Comparison of ENCODE assay signal across 14 mouse cellular contexts in genomic region chr9:84106438-84106837, GRCm38 (mm10).
"Had no signal": no experiment of that assay in that cellular context is flagged by ENCODE, and none has a peak within 500 bp of the region (broad histone marks: within the 10 kb centered on the region; RNA-seq: fewer than 3 reads in every experiment).

No protein-coding gene starts in this region.

- ATAC-seq: liver, embryonic 12.5 days; midbrain, embryonic 15.5 days had no signal

- H3K4me2 ChIP-seq: liver, embryonic 12.5 days; midbrain, embryonic 12.5 days; midbrain, embryonic 15.5 days; stomach, embryonic 15.5 days had no signal

- H3K27me3 ChIP-seq: liver, embryonic 12.5 days; midbrain, embryonic 12.5 days; midbrain, embryonic 15.5 days; neural tube, embryonic 12.5 days; stomach, embryonic 15.5 days had no signal

- H3K9ac ChIP-seq: liver, embryonic 12.5 days; liver, embryonic 14.5 days; midbrain, embryonic 12.5 days; midbrain, embryonic 15.5 days; neural tube, embryonic 12.5 days; stomach, embryonic 15.5 days had no signal

- H3K36me3 ChIP-seq: liver, embryonic 12.5 days; midbrain, embryonic 10.5 days; midbrain, embryonic 12.5 days; midbrain, embryonic 15.5 days; neural tube, embryonic 12.5 days; stomach, embryonic 15.5 days had no signal

- H3K9me3 ChIP-seq: liver, embryonic 12.5 days; midbrain, embryonic 10.5 days; midbrain, embryonic 12.5 days; midbrain, embryonic 15.5 days; neural tube, embryonic 12.5 days; stomach, embryonic 15.5 days had no signal

- H3K4me3 ChIP-seq: liver, embryonic 12.5 days; midbrain, embryonic 10.5 days; midbrain, embryonic 12.5 days; midbrain, embryonic 15.5 days; neural tube, embryonic 12.5 days; stomach, embryonic 15.5 days had no signal

- DNase-seq: lung, adult 18-20 months; lung, postnatal 36 days; right cerebral cortex, postnatal 14 days; thymus, adult 2 months; thymus, postnatal 25 days; thymus, postnatal 4 days had no signal

- H3K27ac ChIP-seq: liver, embryonic 12.5 days; liver, embryonic 14.5 days; midbrain, embryonic 10.5 days; midbrain, embryonic 12.5 days; midbrain, embryonic 15.5 days; neural tube, embryonic 12.5 days; stomach, embryonic 15.5 days; stomach, postnatal 0 days had no signal
